Mouse (Mus musculus): ENCODE measurements around the gene Myo1d. TPM values are rescaled to one million over a fixed set of nuclear protein-coding genes. Genes with fewer than 3 reads are reported as not detected.

The Myo1d gene
- polyA plus RNA-seq, 1 experiment from 2014 or later, result 10.8 TPM

- H3K4me3 ChIP-seq (ENCODE audit: low read depth, low read length), result no peak overlapping the region
- H3K4me1 ChIP-seq (ENCODE audit: control insufficient read depth, insufficient read depth, low read length), result peaks cover 28% of the 10 kb centered on the region
- WGBS (ENCODE audit: insufficient replicate concordance), result 82% methylated on average over 6 of the region's 6 CpGs
- no peak for ATAC-seq (replicated peaks; ENCODE audit: insufficient number of reproducible peaks, low FRiP score, low TSS enrichment)
- H3K36me3 ChIP-seq (ENCODE audit: control insufficient read depth, insufficient read depth, low read length), result no peaks in the 10 kb centered on the region
- no peak overlapping the region for H3K9ac ChIP-seq (ENCODE audit: low read depth, low read length)
- H3K9me3 ChIP-seq (replicated peaks; ENCODE audit: control insufficient read depth, low read length), result no peaks in the 10 kb centered on the region
- no peaks in the 10 kb centered on the region for H3K27me3 ChIP-seq (ENCODE audit: control insufficient read depth, insufficient read depth, low read length)
- H3K27ac ChIP-seq (ENCODE audit: low read depth, low read length), result no peak overlapping the region
- H3K4me2 ChIP-seq, result no peak overlapping the region
Measured at GRCm38 (mm10) chr11:80503281-80503680, 276.5 kb downstream of the Myo1d start.

GRCm38 (mm10) chr11:80499550-80499952, 280.3 kb downstream of the Myo1d start:
- whole genome bisulfite sequencing (ENCODE audit: insufficient replicate concordance), result 70% methylated on average over 4 of the region's 4 CpGs
- Histone ChIP-seq H3K9ac (ENCODE audit: low read depth, low read length) (no peak overlapping the region), H3K4me2 (no peak overlapping the region), H3K4me1 (ENCODE audit: control insufficient read depth, insufficient read depth, low read length) (peaks cover 23% of the 10 kb centered on the region), H3K27ac (ENCODE audit: low read depth, low read length) (peak overlapping the region; percentile 16; the same call in 1 of the 2 replicates), H3K36me3 (ENCODE audit: control insufficient read depth, insufficient read depth, low read length) (no peaks in the 10 kb centered on the region), H3K4me3 (ENCODE audit: low read depth, low read length) (no peak overlapping the region), H3K9me3 (replicated peaks; ENCODE audit: control insufficient read depth, low read length) (no peaks in the 10 kb centered on the region), H3K27me3 (ENCODE audit: control insufficient read depth, insufficient read depth, low read length) (no peaks in the 10 kb centered on the region)
- ATAC-seq (replicated peaks; ENCODE audit: insufficient number of reproducible peaks, low FRiP score, low TSS enrichment), result no peak

GRCm38 (mm10) chr11:80498328-80499070, 281.3 kb downstream of the Myo1d start:
- ATAC-seq (replicated peaks; ENCODE audit: insufficient number of reproducible peaks, low FRiP score, low TSS enrichment), result no peak
- H3K27me3 ChIP-seq (ENCODE audit: control insufficient read depth, insufficient read depth, low read length), result no peaks in the 10 kb centered on the region
- H3K27ac ChIP-seq (ENCODE audit: low read depth, low read length), result peak overlapping the region; percentile 67
- H3K9ac ChIP-seq (ENCODE audit: low read depth, low read length), result no peak overlapping the region
- H3K4me3 ChIP-seq (ENCODE audit: low read depth, low read length), result 0 out of 2 replicates have a peak overlapping the region, but pooled peaks have one; percentile 1
- H3K36me3 ChIP-seq (ENCODE audit: control insufficient read depth, insufficient read depth, low read length), result no peaks in the 10 kb centered on the region
- H3K4me1 ChIP-seq (ENCODE audit: control insufficient read depth, insufficient read depth, low read length), result peaks cover 13% of the 10 kb centered on the region
- WGBS (ENCODE audit: insufficient replicate concordance), result 45% methylated on average over 11 of the region's 11 CpGs
- no peaks in the 10 kb centered on the region for H3K9me3 ChIP-seq (replicated peaks; ENCODE audit: control insufficient read depth, low read length)
- peak overlapping the region; percentile 35 for H3K4me2 ChIP-seq

- no peaks in the 10 kb centered on the region for H3K9me3 ChIP-seq (replicated peaks; ENCODE audit: control insufficient read depth, low read length)
- no peak overlapping the region for H3K27ac ChIP-seq (ENCODE audit: low read depth, low read length)
- peaks cover 16% of the 10 kb centered on the region for H3K4me1 ChIP-seq (ENCODE audit: control insufficient read depth, insufficient read depth, low read length)
- no peak for ATAC-seq (replicated peaks; ENCODE audit: insufficient number of reproducible peaks, low FRiP score, low TSS enrichment)
- no peak overlapping the region for H3K4me3 ChIP-seq (ENCODE audit: low read depth, low read length)
- H3K36me3 ChIP-seq (ENCODE audit: control insufficient read depth, insufficient read depth, low read length), result no peaks in the 10 kb centered on the region
- no peak overlapping the region for H3K9ac ChIP-seq (ENCODE audit: low read depth, low read length)
- WGBS (ENCODE audit: insufficient replicate concordance), result 67% methylated on average over 10 of the region's 10 CpGs
- H3K27me3 ChIP-seq (ENCODE audit: control insufficient read depth, insufficient read depth, low read length), result no peaks in the 10 kb centered on the region
- no peak overlapping the region for H3K4me2 ChIP-seq
Measured at GRCm38 (mm10) chr11:80497225-80497919, 282.5 kb downstream of the Myo1d start.

GRCm38 (mm10) chr11:80496640-80497039, 283.2 kb downstream of the Myo1d start:
- Histone ChIP-seq H3K4me3 (ENCODE audit: low read depth, low read length) (no peak overlapping the region), H3K4me1 (ENCODE audit: control insufficient read depth, insufficient read depth, low read length) (peaks cover 17% of the 10 kb centered on the region), H3K4me2 (no peak overlapping the region), H3K9me3 (replicated peaks; ENCODE audit: control insufficient read depth, low read length) (no peaks in the 10 kb centered on the region), H3K9ac (ENCODE audit: low read depth, low read length) (no peak overlapping the region), H3K27me3 (ENCODE audit: control insufficient read depth, insufficient read depth, low read length) (no peaks in the 10 kb centered on the region), H3K36me3 (ENCODE audit: control insufficient read depth, insufficient read depth, low read length) (no peaks in the 10 kb centered on the region), H3K27ac (ENCODE audit: low read depth, low read length) (no peak overlapping the region)
- 59% methylated on average over 1 of the region's 1 CpGs for WGBS (ENCODE audit: insufficient replicate concordance)
- no peak for ATAC-seq (replicated peaks; ENCODE audit: insufficient number of reproducible peaks, low FRiP score, low TSS enrichment)

GRCm38 (mm10) chr11:80495972-80496371, 283.9 kb downstream of the Myo1d start:
- Histone ChIP-seq H3K4me3 (ENCODE audit: low read depth, low read length) (no peak overlapping the region), H3K27ac (ENCODE audit: low read depth, low read length) (no peak overlapping the region), H3K9ac (ENCODE audit: low read depth, low read length) (no peak overlapping the region), H3K9me3 (replicated peaks; ENCODE audit: control insufficient read depth, low read length) (no peaks in the 10 kb centered on the region), H3K27me3 (ENCODE audit: control insufficient read depth, insufficient read depth, low read length) (no peaks in the 10 kb centered on the region), H3K4me2 (no peak overlapping the region), H3K36me3 (ENCODE audit: control insufficient read depth, insufficient read depth, low read length) (no peaks in the 10 kb centered on the region), H3K4me1 (ENCODE audit: control insufficient read depth, insufficient read depth, low read length) (peaks cover 21% of the 10 kb centered on the region)
- ATAC-seq (replicated peaks; ENCODE audit: insufficient number of reproducible peaks, low FRiP score, low TSS enrichment), result no peak
- WGBS (ENCODE audit: insufficient replicate concordance), result 91% methylated on average over 6 of the region's 6 CpGs

- no peak overlapping the region for H3K4me3 ChIP-seq (ENCODE audit: low read depth, low read length)
- H3K27me3 ChIP-seq (ENCODE audit: control insufficient read depth, insufficient read depth, low read length), result no peaks in the 10 kb centered on the region
- H3K9me3 ChIP-seq (replicated peaks; ENCODE audit: control insufficient read depth, low read length), result no peaks in the 10 kb centered on the region
- H3K27ac ChIP-seq (ENCODE audit: low read depth, low read length), result no peak overlapping the region
- WGBS (ENCODE audit: insufficient replicate concordance), result 85% methylated on average over 9 of the region's 9 CpGs
- no peaks in the 10 kb centered on the region for H3K36me3 ChIP-seq (ENCODE audit: control insufficient read depth, insufficient read depth, low read length)
- no peak overlapping the region for H3K4me2 ChIP-seq
- ATAC-seq (replicated peaks; ENCODE audit: insufficient number of reproducible peaks, low FRiP score, low TSS enrichment), result no peak
- H3K9ac ChIP-seq (ENCODE audit: low read depth, low read length), result no peak overlapping the region
- peaks cover 26% of the 10 kb centered on the region for H3K4me1 ChIP-seq (ENCODE audit: control insufficient read depth, insufficient read depth, low read length)
Measured at GRCm38 (mm10) chr11:80494852-80495251, 285.0 kb downstream of the Myo1d start.

- H3K36me3 ChIP-seq (ENCODE audit: control insufficient read depth, insufficient read depth, low read length), result no peaks in the 10 kb centered on the region
- no peak overlapping the region for H3K4me2 ChIP-seq
- peaks cover 24% of the 10 kb centered on the region for H3K4me1 ChIP-seq (ENCODE audit: control insufficient read depth, insufficient read depth, low read length)
- no peak overlapping the region for H3K9ac ChIP-seq (ENCODE audit: low read depth, low read length)
- H3K9me3 ChIP-seq (replicated peaks; ENCODE audit: control insufficient read depth, low read length), result no peaks in the 10 kb centered on the region
- no peak overlapping the region for H3K4me3 ChIP-seq (ENCODE audit: low read depth, low read length)
- ATAC-seq (replicated peaks; ENCODE audit: insufficient number of reproducible peaks, low FRiP score, low TSS enrichment), result no peak
- H3K27me3 ChIP-seq (ENCODE audit: control insufficient read depth, insufficient read depth, low read length), result no peaks in the 10 kb centered on the region
- H3K27ac ChIP-seq (ENCODE audit: low read depth, low read length), result no peak overlapping the region
- 89% methylated on average over 5 of the region's 5 CpGs for WGBS (ENCODE audit: insufficient replicate concordance)
Measured at GRCm38 (mm10) chr11:80493186-80493585, 286.6 kb downstream of the Myo1d start.

Measured in heart, embryonic 11.5 days (tissue).